Mouse (Mus musculus) forebrain, embryonic 15.5 days (tissue): ENCODE measurements around the gene BC052040. TPM values are rescaled to one million over a fixed set of nuclear protein-coding genes. Genes with fewer than 3 reads are reported as not detected.

Experiments used
- ATAC-seq: fragments of 200-750 bp; cut with Nextera tagmentation; replicated peaks from 2 replicates; pipeline ENCODE4 v1.8.0; 2017; ENCODE audit warnings: mild to moderate bottlenecking, moderate TSS enrichment, moderate library complexity
- H3K27ac ChIP-seq: fragments of 300-500 bp; sonication (generic); replicated peaks from 2 replicates; pipeline ENCODE4 v1.5.1; 2015; ENCODE audit warnings: mild to moderate bottlenecking, inconsistent platforms
- H3K27me3 ChIP-seq: fragments of 300-500 bp; sonication (generic); 2 replicates; pipeline ENCODE4 v1.6.1; 2015; ENCODE audit warnings: inconsistent platforms
- H3K36me3 ChIP-seq: fragments of 300-500 bp; sonication (generic); 2 replicates; pipeline ENCODE4 v1.6.1; 2015; ENCODE audit warnings: mild to moderate bottlenecking, inconsistent platforms
- H3K4me1 ChIP-seq: fragments of 300-500 bp; sonication (generic); 2 replicates; pipeline ENCODE4 v1.6.1; 2015; ENCODE audit warnings: inconsistent platforms
- H3K4me2 ChIP-seq: fragments of 300-500 bp; sonication (generic); replicated peaks from 2 replicates; pipeline ENCODE4 v1.6.1; 2015; ENCODE audit warnings: mild to moderate bottlenecking, inconsistent platforms
- H3K4me3 ChIP-seq: fragments of 300-500 bp; sonication (generic); 2 replicates; pipeline ENCODE4 v1.5.1; 2015; ENCODE audit warnings: mild to moderate bottlenecking, inconsistent platforms
- H3K9ac ChIP-seq: fragments of 300-500 bp; sonication (generic); replicated peaks from 2 replicates; pipeline ENCODE4 v1.6.1; 2015; ENCODE audit warnings: mild to moderate bottlenecking, inconsistent platforms
- H3K9me3 ChIP-seq: fragments of 300-500 bp; sonication (generic); 2 replicates; pipeline ENCODE4 v1.6.1; 2016; ENCODE audit warnings: inconsistent platforms
- WGBS: fragments of 180-500 bp; shearing (Covaris S2); methylation state at CpG from one replicate; pipeline ENCODE4 v1.1.7; 2015; ENCODE audit warnings: mixed read lengths; 5-methylcytosine and 5-hydroxymethylcytosine counted together
- polyA plus RNA-seq: library from polyadenylated mRNA; unstranded; fragments of >200 nt; fragmentation: Nextera tagmentation; extraction: Ambion mirVana; gene quantifications from 2 replicates; pipeline ENCODE4 v1.2.1, GENCODE M21; 2015

BC052040 gene
- polyA plus RNA-seq, 1 experiment from 2014 or later = 16.3 TPM

DNA sequence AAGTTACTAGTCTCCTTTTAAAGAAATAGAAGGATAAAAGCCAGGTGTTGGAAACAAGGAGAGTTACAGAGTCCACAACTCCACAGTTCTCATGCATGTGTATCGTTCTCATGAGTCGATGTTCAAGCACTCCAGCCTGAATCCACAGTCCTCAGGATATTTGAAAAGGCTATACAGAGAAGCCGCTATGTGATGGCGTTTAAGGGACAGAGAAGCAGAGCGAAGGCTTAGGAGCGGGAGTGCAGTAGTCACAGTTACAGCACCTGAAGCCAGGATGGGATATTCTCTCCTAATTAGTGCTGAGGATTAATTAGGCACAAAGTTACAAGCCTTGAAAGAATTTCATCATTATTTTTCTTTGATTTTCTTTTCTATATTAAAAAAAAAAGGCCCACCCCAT is 143.2 kb downstream of the BC052040 start:
- Histone ChIP-seq H3K4me1 (peaks cover 54% of the 10 kb centered on the region), H3K27ac (peak overlapping the region; percentile 88), H3K36me3 (no peaks in the 10 kb centered on the region), H3K9ac (no peak overlapping the region; the same call in 1 of the 2 replicates), H3K27me3 (no peaks in the 10 kb centered on the region), H3K9me3 (0 out of 2 replicates have a peak, but pooled peaks cover 4% of the 10 kb centered on the region), H3K4me2 (peak overlapping the region; percentile 20; the same call in 1 of the 2 replicates), H3K4me3 (no peak overlapping the region)
- ATAC-seq = peak; percentile 17; the same call in 1 of the 2 replicates
- 28% methylated on average over 6 of the region's 6 CpGs for WGBS

DNA sequence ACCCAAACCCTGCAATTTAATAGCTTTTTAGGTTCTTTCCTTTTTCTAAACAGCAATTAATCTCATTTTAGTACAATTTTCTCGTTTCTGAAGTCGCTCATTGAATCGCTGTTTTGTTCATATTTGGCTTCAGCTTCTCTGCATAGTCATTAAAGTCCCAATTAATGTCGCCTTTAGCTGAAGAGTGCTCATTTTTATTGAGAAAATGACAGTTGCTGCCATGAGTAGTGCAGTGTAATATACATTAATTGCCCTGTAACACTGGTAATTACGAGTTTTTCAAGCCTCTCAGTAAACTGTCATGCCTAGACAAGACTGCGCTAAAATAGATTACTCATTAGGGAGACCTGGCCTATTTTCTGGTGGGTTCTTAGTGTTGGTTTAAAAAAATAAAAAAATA is 144.0 kb downstream of the BC052040 start:
- ATAC-seq = peak; percentile 90
- Histone ChIP-seq H3K27me3 (no peaks in the 10 kb centered on the region), H3K4me2 (peak overlapping the region; percentile 20; the same call in 1 of the 2 replicates), H3K27ac (peak overlapping the region; percentile 88), H3K4me1 (peaks cover 57% of the 10 kb centered on the region), H3K36me3 (no peaks in the 10 kb centered on the region), H3K9ac (no peak overlapping the region), H3K4me3 (no peak overlapping the region), H3K9me3 (0 out of 2 replicates have a peak, but pooled peaks cover 4% of the 10 kb centered on the region)
- 10% methylated on average over 6 of the region's 6 CpGs for WGBS

DNA sequence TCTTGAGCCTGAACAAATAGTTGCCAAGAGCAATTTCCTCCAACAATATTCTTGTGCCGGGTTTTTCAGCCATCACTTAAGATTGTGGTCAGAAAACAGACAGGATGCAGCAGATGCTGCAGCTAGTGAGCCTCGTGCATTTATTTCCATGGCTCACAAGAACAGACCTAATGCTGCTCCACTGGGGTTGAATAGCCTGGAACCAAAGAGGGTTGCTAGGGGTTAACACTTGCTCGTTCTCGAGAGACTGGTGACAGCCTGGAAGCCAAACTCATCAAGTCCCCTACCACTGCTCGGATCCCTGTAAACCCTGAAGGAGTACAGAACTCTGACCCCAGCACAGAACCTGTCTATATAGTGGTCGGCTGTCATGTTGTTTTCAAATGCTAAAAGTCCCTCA is 144.4 kb downstream of the BC052040 start:
- Histone ChIP-seq H3K9me3 (0 out of 2 replicates have a peak, but pooled peaks cover under 1% of the 10 kb centered on the region), H3K4me3 (no peak overlapping the region), H3K27me3 (no peaks in the 10 kb centered on the region), H3K27ac (peak overlapping the region; percentile 88), H3K4me1 (peaks cover 59% of the 10 kb centered on the region), H3K36me3 (no peaks in the 10 kb centered on the region), H3K4me2 (peak overlapping the region; percentile 20; the same call in 1 of the 2 replicates), H3K9ac (no peak overlapping the region)
- ATAC-seq = peak; percentile 78
- 5% methylated on average over 6 of the region's 6 CpGs for WGBS

DNA sequence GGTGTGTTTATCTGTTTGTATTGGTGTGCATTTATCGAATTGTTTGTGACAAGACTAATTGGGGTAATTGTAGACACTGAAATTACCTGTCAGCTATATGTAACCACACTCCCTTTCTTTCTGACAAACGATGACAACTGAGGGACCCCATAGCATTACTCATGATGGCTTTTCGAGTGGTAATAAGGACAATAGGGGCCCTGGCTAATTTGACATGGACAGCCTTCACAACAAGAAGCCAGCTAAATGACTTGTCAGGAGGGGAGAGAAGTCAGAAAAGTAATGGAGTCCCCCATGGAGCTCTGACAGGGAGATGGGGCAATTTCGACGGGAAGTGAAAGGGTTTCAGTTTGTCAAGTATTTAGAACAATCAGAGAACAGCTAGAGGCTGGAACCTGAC is 145.3 kb downstream of the BC052040 start:
- Histone ChIP-seq H3K4me2 (no peak overlapping the region), H3K27ac (peak overlapping the region; percentile 88), H3K4me1 (peaks cover 58% of the 10 kb centered on the region), H3K9ac (no peak overlapping the region), H3K4me3 (no peak overlapping the region), H3K9me3 (no peaks in the 10 kb centered on the region), H3K27me3 (no peaks in the 10 kb centered on the region), H3K36me3 (no peaks in the 10 kb centered on the region)
- no peak for ATAC-seq
- WGBS = 36% methylated on average over 5 of the region's 5 CpGs

DNA sequence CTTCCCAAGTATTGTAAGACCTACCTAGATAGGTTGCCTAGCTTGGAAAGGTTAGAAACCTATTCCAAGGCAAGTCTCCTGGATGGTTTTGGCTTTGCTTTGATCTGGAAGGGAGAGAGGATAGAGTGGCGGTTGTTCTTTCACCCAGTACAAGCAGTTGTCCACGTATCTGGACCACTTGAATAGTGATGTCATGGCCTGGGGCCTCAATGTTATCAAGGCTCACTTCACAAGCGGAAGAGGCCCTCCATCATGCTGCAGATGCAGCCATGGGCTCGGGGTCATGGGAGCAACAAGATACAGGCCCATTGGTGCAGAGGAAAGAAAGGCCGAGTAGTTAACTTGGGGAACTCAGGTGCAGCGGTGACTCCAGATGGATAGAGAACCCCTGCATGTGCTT is 147.1 kb downstream of the BC052040 start:
- H3K4me1 ChIP-seq = peaks cover 42% of the 10 kb centered on the region
- no peak overlapping the region for H3K4me3 ChIP-seq
- no peaks in the 10 kb centered on the region for H3K9me3 ChIP-seq
- 93% methylated on average over 6 of the region's 6 CpGs for WGBS
- ATAC-seq = no peak
- no peak overlapping the region for H3K4me2 ChIP-seq
- H3K9ac ChIP-seq = no peak overlapping the region
- no peaks in the 10 kb centered on the region for H3K36me3 ChIP-seq
- no peak overlapping the region for H3K27ac ChIP-seq
- H3K27me3 ChIP-seq = no peaks in the 10 kb centered on the region

DNA sequence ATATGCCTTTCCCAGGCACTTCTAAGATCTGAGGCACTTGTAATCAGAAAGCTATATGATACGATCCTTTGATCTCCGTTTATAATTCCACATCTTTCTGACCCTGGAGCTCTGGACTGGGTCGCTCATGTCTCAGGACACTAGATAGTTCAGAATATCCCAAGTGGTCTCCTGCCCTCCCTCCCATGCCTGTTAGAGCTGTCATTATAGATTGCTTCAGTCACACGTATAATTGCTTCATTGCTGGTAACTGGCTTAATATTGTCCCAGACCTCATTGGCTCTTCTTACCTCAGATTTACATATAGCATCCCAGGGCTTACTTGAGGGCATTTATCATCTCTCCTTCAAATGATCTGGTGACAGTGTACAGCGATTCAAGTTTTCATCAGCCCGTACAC is 149.0 kb downstream of the BC052040 start:
- H3K9ac ChIP-seq = no peak overlapping the region
- peaks cover 23% of the 10 kb centered on the region for H3K4me1 ChIP-seq
- ATAC-seq = no peak
- H3K4me2 ChIP-seq = no peak overlapping the region
- H3K27ac ChIP-seq = no peak overlapping the region
- no peak overlapping the region for H3K4me3 ChIP-seq
- 87% methylated on average over 6 of the region's 6 CpGs for WGBS
- no peaks in the 10 kb centered on the region for H3K36me3 ChIP-seq
- no peaks in the 10 kb centered on the region for H3K9me3 ChIP-seq
- H3K27me3 ChIP-seq = no peaks in the 10 kb centered on the region

DNA sequence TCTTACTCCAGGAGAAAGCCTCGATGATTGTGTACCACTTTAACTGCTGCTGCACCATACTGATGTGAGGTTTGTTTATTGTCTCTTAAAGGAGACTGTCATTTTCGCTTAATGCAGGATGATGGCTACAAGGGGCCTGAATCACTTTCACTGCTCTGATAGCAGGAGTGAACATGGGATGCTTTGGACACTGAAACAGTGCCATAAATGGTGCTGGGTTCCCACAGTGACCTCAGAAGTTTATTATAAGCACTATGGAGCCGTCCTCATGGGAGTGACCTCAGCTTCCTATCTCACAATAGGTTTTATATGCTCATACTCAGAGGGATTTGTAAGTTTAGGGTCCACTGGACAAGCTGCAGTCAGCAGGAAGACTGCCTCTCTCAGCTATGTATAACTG is 149.7 kb downstream of the BC052040 start:
- Histone ChIP-seq H3K36me3 (no peaks in the 10 kb centered on the region), H3K4me2 (no peak overlapping the region), H3K4me1 (peaks cover 17% of the 10 kb centered on the region), H3K4me3 (no peak overlapping the region), H3K9me3 (no peaks in the 10 kb centered on the region), H3K27me3 (no peaks in the 10 kb centered on the region), H3K27ac (no peak overlapping the region), H3K9ac (no peak overlapping the region)
- WGBS = 88% methylated on average over 3 of the region's 3 CpGs
- ATAC-seq = no peak

DNA sequence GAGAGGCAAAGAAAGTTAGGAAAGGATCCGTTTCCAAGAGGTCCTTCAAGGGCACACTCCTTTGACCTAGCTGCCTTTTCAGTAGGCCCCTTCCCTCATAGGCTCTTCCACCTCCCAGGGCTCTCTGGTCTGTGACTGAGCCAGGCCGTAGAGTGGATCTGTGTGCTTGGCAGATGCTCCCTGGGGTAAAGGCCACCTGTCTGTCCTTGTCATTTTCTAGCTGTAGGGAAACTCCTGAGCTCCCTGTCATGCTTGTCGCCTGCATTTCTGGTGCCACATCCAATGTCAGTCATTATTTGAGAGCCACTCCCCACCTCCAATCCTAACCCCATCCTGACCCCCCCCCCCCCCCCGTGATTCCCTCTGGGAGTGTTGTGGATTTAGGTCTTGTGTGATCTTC is 151.1 kb downstream of the BC052040 start:
- Histone ChIP-seq H3K4me2 (no peak overlapping the region), H3K4me1 (0 out of 2 replicates have a peak, but pooled peaks cover 6% of the 10 kb centered on the region), H3K4me3 (no peak overlapping the region), H3K27ac (no peak overlapping the region), H3K27me3 (no peaks in the 10 kb centered on the region), H3K9me3 (no peaks in the 10 kb centered on the region), H3K36me3 (no peaks in the 10 kb centered on the region), H3K9ac (no peak overlapping the region)
- 88% methylated on average over 4 of the region's 4 CpGs for WGBS
- ATAC-seq = no peak

DNA sequence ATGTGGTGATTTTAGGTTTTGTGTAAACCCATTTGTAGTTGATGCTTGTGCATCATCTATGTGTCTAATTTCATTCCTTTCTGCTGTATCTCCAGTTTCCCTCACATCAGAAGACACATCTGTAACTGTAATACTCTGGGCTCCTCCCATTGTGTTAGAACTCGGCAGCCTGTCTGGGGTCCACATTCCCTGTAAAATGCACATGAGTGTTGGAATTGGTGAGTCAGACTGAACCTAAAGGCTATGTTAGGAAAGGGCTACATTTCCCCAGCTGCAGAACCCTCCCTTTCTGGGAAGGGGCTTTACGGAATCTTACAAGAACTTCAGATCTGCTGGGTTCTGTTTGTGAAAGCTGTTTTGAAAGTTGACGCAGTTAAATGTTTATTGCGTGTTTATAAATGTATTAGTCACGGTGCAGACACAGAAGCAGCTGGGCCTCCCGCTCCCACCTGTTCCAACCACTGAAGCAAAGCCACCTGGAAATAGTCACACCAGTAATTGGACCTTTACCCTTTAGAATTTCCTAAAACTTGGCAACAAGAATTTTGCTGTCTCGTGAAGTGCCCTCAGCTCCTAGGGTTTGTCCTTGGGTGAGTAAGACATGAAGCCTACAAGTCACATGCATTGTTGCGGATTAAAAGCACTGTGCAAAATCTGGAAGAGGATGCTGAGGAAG is 151.6 kb downstream of the BC052040 start:
- Histone ChIP-seq H3K4me1 (0 out of 2 replicates have a peak, but pooled peaks cover 6% of the 10 kb centered on the region), H3K27ac (no peak overlapping the region)

DNA sequence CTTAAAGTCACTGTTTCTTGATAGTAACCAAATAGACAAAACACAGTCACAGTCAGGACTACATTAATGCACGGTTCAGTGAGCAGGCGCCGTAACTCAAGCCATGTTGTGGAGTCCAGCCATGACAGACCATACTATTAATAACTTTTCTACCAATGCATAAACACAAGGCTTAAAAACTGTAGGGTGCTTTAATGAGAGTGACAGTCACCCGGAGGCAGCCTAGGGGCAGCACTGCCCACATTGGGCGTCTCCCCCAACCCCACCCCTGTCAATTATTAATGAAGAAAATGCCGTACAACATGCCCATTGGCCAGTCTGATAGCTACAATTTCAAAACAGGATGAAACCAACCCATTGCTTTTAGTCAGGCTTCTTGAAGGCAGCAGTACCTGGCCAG is 153.3 kb downstream of the BC052040 start:
- no peaks in the 10 kb centered on the region for H3K36me3 ChIP-seq
- H3K4me1 ChIP-seq = 0 out of 2 replicates have a peak, but pooled peaks cover 6% of the 10 kb centered on the region
- no peak for ATAC-seq
- WGBS = 95% methylated on average over 6 of the region's 6 CpGs
- no peaks in the 10 kb centered on the region for H3K27me3 ChIP-seq
- H3K4me3 ChIP-seq = no peak overlapping the region
- H3K4me2 ChIP-seq = no peak overlapping the region
- no peaks in the 10 kb centered on the region for H3K9me3 ChIP-seq
- H3K9ac ChIP-seq = no peak overlapping the region
- no peak overlapping the region for H3K27ac ChIP-seq

More for the DNA sequence above, 151.6 kb downstream of the BC052040 start:
- no peak overlapping the region for H3K9ac ChIP-seq
- no peaks in the 10 kb centered on the region for H3K27me3 ChIP-seq
- H3K36me3 ChIP-seq = no peaks in the 10 kb centered on the region
- H3K9me3 ChIP-seq = no peaks in the 10 kb centered on the region
- H3K4me3 ChIP-seq = no peak overlapping the region
- H3K4me2 ChIP-seq = no peak overlapping the region
- ATAC-seq = no peak
- 93% methylated on average over 8 of the region's 8 CpGs for WGBS

DNA sequence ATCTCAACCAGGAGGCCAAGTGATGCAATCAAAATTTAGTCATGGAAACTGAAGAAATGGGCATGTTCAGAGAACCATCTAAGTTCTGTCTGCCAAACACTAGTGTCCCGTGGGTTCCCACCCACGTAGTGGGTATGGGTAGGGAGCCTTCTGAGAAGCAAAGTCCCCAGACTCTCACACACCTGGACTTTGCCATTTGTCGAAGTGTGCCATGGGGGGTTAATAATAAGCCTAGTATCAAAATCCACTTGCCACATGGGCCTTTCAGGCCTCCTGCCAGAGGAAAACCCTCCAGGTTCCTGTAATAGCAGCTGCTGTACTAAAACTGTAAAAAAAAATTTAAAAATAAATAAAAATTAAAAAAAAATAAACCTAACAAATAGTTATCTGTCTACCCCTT is 154.9 kb downstream of the BC052040 start:
- ATAC-seq = no peak
- no peak overlapping the region for H3K27ac ChIP-seq
- no peaks in the 10 kb centered on the region for H3K9me3 ChIP-seq
- no peaks in the 10 kb centered on the region for H3K27me3 ChIP-seq
- no peak overlapping the region for H3K9ac ChIP-seq
- no peak overlapping the region for H3K4me2 ChIP-seq
- H3K36me3 ChIP-seq = no peaks in the 10 kb centered on the region
- 89% methylated on average over 3 of the region's 3 CpGs for WGBS
- no peaks in the 10 kb centered on the region for H3K4me1 ChIP-seq
- no peak overlapping the region for H3K4me3 ChIP-seq

DNA sequence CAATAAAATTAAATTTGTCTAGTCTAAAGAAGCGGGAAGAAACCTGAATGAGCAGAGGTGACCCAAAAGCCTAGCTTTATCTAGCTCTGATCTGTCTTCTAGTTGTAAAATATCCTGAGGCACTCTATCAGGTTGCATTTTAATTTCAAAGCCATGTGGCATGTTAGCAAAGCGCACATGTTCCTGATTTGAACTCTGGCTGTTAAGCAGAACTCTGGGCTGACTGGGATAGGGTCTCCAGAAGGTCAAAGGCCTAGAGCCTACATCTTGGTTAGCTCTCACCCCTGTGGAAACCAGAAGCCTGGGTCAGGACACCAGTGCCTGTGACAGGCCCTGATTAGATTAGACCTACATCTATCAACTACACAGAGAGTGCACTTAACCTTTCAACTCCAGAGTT is 156.4 kb downstream of the BC052040 start:
- Histone ChIP-seq H3K4me2 (no peak overlapping the region), H3K27me3 (no peaks in the 10 kb centered on the region), H3K4me3 (no peak overlapping the region), H3K9ac (no peak overlapping the region), H3K9me3 (no peaks in the 10 kb centered on the region), H3K27ac (no peak overlapping the region), H3K4me1 (no peaks in the 10 kb centered on the region), H3K36me3 (no peaks in the 10 kb centered on the region)
- 96% methylated on average over 2 of the region's 2 CpGs for WGBS
- no peak for ATAC-seq

DNA sequence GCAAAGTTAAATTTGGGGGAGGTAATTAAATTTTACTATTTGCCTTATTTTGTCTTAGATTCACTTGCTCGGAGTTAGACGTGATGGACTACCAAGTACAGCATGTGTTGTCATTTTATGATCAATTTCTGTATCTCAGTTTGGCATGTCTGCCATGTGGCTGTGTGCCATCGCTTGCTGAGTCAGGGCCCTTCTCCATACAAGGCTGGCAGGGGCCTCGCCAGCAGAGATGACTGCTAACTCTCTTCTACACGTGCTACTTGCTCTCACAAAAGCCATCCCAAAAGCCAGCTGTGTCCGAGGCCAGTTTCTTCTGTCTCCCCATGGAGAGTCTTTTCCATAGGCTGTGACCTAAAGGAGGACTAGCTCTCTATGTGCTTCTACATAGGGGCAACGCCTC is 160.5 kb downstream of the BC052040 start:
- Histone ChIP-seq H3K36me3 (no peaks in the 10 kb centered on the region), H3K9me3 (no peaks in the 10 kb centered on the region), H3K27ac (no peak overlapping the region), H3K4me3 (no peak overlapping the region), H3K4me1 (no peaks in the 10 kb centered on the region), H3K27me3 (no peaks in the 10 kb centered on the region), H3K9ac (no peak overlapping the region), H3K4me2 (no peak overlapping the region)
- WGBS = 62% methylated on average over 7 of the region's 7 CpGs
- ATAC-seq = no peak; the same call in 1 of the 2 replicates
